Mouse (Mus musculus): ENCODE results near the gene Ccpg1. TPM values are rescaled to one million over a fixed set of nuclear protein-coding genes. Genes with fewer than 3 reads are reported as not detected.

The Ccpg1 gene
- polyA plus RNA-seq, 1 experiment from 2014 or later: 17.4 TPM

DNA sequence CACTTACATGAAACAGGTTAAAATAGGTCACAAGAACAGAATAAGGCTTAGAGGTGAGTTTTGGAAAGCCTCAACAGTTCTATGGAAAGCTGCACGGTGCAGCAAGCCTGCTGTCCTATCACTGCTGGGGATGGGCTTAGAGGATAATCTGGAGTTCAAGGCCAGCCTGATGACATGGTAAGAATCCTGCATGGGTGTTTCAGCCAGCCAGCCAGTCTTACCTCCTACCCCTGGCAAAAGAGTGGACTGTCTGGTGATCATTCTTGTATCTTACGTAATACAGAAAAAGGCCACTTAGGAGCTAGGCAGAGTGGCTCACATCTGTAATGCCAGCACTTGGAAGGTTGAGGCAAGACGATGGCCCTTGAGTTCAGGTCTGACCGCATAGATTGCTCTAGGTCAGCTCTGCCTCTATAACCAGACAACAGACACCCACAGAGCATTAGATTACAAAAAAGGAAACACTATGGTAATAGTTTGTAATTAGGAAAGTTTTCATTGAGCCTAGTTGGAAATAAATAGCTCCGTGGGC, 35.4 kb downstream of the Ccpg1 start:
- WGBS (ENCODE audit: insufficient replicate concordance): 90% methylated on average over 5 of the region's 5 CpGs
- Histone ChIP-seq H3K36me3 (ENCODE audit: control insufficient read depth, insufficient read depth, low read length) (peaks cover 10% of the 10 kb centered on the region; the same call in 1 of the 2 replicates), H3K4me2 (no peak overlapping the region), H3K4me3 (ENCODE audit: low read depth, low read length) (no peak overlapping the region), H3K27ac (ENCODE audit: low read depth, low read length) (no peak overlapping the region), H3K9ac (ENCODE audit: low read depth, low read length) (no peak overlapping the region), H3K4me1 (ENCODE audit: control insufficient read depth, insufficient read depth, low read length) (no peaks in the 10 kb centered on the region), H3K27me3 (ENCODE audit: control insufficient read depth, insufficient read depth, low read length) (no peaks in the 10 kb centered on the region), H3K9me3 (replicated peaks; ENCODE audit: control insufficient read depth, low read length) (no peaks in the 10 kb centered on the region)
- no peak for ATAC-seq (replicated peaks; ENCODE audit: insufficient number of reproducible peaks, low FRiP score, low TSS enrichment)

DNA sequence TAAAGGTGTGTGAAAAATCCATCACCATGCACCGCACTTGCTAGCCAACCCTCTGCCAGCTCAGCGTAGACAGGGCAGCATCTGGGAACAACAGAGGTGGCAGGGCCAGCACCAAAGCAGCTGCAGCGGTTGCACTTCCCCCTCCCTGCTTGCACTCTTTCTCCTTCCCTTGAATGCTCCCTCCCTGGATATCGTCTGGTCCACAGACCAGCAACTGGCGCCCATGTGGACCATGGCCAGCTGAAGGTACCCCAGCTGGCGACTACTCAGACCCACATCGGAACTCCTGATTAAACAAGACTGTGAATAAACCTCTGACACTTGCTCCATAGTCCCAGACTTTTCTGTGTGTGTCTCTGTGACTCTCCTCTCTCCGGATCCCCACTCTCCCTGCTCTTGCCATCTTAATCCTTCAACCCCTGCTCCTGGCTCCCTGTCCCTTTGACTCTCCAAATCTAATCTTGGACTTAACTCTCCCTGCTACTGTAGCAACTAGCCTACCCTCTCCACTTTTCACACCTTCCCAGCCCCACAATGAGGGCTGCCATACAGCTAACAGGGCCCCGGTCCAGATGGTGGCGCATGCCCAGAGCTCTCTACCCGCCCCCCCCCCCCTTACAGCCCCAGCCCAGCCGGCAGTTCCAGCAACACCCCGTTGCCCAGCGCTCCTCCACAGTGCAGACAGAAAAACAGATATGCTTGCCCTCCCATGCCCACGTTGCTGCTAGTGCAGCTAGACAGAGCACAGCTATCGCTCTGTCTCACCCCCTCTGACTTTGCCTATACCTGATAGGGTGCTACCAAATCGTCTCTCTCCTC, 40.8 kb downstream of the Ccpg1 start:
- WGBS (ENCODE audit: insufficient replicate concordance): 15% methylated on average over 17 of the region's 17 CpGs
- Histone ChIP-seq H3K27ac (ENCODE audit: low read depth, low read length) (peak overlapping the region; percentile 3; the same call in 1 of the 2 replicates), H3K9ac (ENCODE audit: low read depth, low read length) (no peak overlapping the region), H3K4me3 (ENCODE audit: low read depth, low read length) (no peak overlapping the region), H3K4me1 (ENCODE audit: control insufficient read depth, insufficient read depth, low read length) (no peaks in the 10 kb centered on the region), H3K9me3 (replicated peaks; ENCODE audit: control insufficient read depth, low read length) (no peaks in the 10 kb centered on the region), H3K36me3 (ENCODE audit: control insufficient read depth, insufficient read depth, low read length) (no peaks in the 10 kb centered on the region), H3K4me2 (peak overlapping the region; percentile 33), H3K27me3 (ENCODE audit: control insufficient read depth, insufficient read depth, low read length) (no peaks in the 10 kb centered on the region)
- ATAC-seq (replicated peaks; ENCODE audit: insufficient number of reproducible peaks, low FRiP score, low TSS enrichment): peak; percentile 67

DNA sequence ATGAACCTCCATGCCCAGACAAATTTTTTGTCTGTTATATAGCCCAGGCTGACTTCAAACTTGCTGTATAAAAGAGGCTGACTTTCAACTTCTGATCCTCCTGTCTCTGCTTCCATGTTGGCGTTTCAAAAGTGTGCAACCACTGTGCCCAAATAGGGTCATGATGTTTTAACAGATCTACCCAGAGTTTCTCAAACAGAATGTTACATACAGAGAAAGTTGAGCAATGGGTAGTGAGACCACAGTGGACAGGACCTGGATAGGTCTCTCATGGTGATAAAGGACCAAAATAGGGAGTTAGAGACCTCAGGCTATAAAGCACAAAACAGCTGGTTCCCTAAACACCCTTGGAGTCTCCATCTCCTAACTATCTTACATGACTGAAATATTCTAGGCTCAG, 45.2 kb downstream of the Ccpg1 start:
- H3K4me3 ChIP-seq (ENCODE audit: low read depth, low read length): no peak overlapping the region
- H3K4me1 ChIP-seq (ENCODE audit: control insufficient read depth, insufficient read depth, low read length): no peaks in the 10 kb centered on the region
- no peak for ATAC-seq (replicated peaks; ENCODE audit: insufficient number of reproducible peaks, low FRiP score, low TSS enrichment)
- no peaks in the 10 kb centered on the region for H3K27me3 ChIP-seq (ENCODE audit: control insufficient read depth, insufficient read depth, low read length)
- H3K9me3 ChIP-seq (replicated peaks; ENCODE audit: control insufficient read depth, low read length): no peaks in the 10 kb centered on the region
- H3K9ac ChIP-seq (ENCODE audit: low read depth, low read length): no peak overlapping the region
- no peak overlapping the region for H3K4me2 ChIP-seq
- no peak overlapping the region for H3K27ac ChIP-seq (ENCODE audit: low read depth, low read length)
- WGBS (ENCODE audit: insufficient replicate concordance): 93% methylated on average over 1 of the region's 1 CpGs
- peaks cover 3% of the 10 kb centered on the region; the same call in 1 of the 2 replicates for H3K36me3 ChIP-seq (ENCODE audit: control insufficient read depth, insufficient read depth, low read length)

DNA sequence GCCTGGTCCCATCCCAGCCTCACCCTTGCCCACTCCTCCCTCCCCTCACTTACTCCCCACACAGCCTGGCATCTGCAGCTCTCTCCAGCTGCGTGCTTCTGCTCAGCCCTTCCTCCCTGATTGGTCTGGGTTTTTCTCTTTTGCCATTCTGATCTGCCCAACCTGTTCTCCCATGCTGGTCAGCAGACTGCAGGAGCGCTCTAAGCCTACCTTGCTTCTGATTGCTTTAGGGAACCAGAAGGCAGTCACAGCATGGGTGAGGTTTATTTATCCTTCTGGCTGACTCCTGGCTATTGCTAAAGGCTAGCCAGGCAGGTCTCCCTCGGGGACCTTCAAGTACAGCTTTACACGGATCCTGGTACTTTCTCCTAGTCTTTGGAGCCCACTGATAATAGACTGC, 46.2 kb downstream of the Ccpg1 start:
- Histone ChIP-seq H3K27me3 (ENCODE audit: control insufficient read depth, insufficient read depth, low read length) (no peaks in the 10 kb centered on the region), H3K4me1 (ENCODE audit: control insufficient read depth, insufficient read depth, low read length) (no peaks in the 10 kb centered on the region), H3K9me3 (replicated peaks; ENCODE audit: control insufficient read depth, low read length) (no peaks in the 10 kb centered on the region), H3K4me3 (ENCODE audit: low read depth, low read length) (no peak overlapping the region), H3K9ac (ENCODE audit: low read depth, low read length) (no peak overlapping the region), H3K36me3 (ENCODE audit: control insufficient read depth, insufficient read depth, low read length) (peaks cover 3% of the 10 kb centered on the region; the same call in 1 of the 2 replicates), H3K4me2 (no peak overlapping the region), H3K27ac (ENCODE audit: low read depth, low read length) (no peak overlapping the region)
- ATAC-seq (replicated peaks; ENCODE audit: insufficient number of reproducible peaks, low FRiP score, low TSS enrichment): no peak
- WGBS (ENCODE audit: insufficient replicate concordance): 53% methylated on average over 4 of the region's 4 CpGs

DNA sequence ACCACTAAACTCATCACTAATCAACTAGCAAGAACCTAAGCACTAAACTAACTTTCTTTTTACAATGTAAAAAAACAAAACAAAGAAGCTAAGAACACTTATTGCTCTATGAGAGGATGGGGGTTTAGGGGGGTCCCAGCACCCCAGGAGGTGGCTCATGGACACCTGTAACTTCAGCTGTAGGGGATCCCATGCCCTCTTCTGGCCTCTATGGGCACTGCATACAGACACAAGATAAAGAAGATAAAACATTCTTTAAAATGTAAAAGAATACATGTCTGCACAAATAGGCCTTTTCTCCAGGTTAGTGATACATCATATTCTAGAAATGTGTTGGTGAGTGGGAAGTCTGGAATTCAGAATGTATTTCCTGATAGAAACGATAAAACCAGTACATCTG, 48.2 kb downstream of the Ccpg1 start:
- H3K27me3 ChIP-seq (ENCODE audit: control insufficient read depth, insufficient read depth, low read length): no peaks in the 10 kb centered on the region
- no peak overlapping the region for H3K4me3 ChIP-seq (ENCODE audit: low read depth, low read length)
- 0 out of 2 replicates have a peak, but pooled peaks cover under 1% of the 10 kb centered on the region for H3K4me1 ChIP-seq (ENCODE audit: control insufficient read depth, insufficient read depth, low read length)
- WGBS (ENCODE audit: insufficient replicate concordance): 91% methylated on average over 1 of the region's 1 CpGs
- no peak overlapping the region for H3K27ac ChIP-seq (ENCODE audit: low read depth, low read length)
- H3K36me3 ChIP-seq (ENCODE audit: control insufficient read depth, insufficient read depth, low read length): peaks cover 3% of the 10 kb centered on the region; the same call in 1 of the 2 replicates
- H3K9me3 ChIP-seq (replicated peaks; ENCODE audit: control insufficient read depth, low read length): no peaks in the 10 kb centered on the region
- no peak overlapping the region for H3K4me2 ChIP-seq
- ATAC-seq (replicated peaks; ENCODE audit: insufficient number of reproducible peaks, low FRiP score, low TSS enrichment): no peak
- H3K9ac ChIP-seq (ENCODE audit: low read depth, low read length): no peak overlapping the region

DNA sequence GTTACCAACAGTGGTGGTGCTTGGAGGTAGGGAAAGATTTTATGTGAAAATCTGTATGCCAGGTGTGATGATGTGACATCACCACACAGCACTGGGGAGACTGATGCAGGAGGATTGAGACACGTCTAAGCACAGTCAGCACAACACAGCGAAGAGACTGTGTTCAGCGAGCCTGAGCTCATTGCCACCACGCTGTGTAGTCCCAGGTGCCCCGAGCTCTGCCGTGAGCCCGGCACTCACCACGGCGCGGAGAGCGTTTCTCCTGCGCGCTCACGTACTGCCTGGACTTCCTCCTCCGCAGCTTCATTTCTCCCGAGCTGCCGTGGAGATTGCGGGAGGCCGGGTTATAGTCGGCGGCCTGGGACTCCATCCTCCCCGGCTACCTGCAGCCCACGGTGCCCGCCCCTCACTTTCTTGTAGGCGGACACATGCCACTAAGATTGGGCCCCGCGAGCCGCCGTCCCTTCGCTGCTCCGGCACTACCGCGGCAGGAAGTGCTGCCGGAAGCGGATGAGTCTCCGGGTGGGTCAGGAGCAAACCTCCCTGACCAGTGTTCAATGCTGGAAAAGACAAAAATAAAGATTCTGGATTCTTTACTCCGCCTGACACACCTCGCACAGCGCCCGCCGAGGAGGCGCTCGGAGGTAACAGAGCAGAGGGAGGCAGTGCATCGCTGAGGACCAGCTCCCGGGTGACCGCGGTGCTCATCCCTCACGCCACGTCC, 54.2 kb downstream of the Ccpg1 start:
- Histone ChIP-seq H3K27me3 (ENCODE audit: control insufficient read depth, insufficient read depth, low read length) (no peaks in the 10 kb centered on the region), H3K4me1 (ENCODE audit: control insufficient read depth, insufficient read depth, low read length) (peaks cover 7% of the 10 kb centered on the region), H3K9me3 (replicated peaks; ENCODE audit: control insufficient read depth, low read length) (no peaks in the 10 kb centered on the region), H3K27ac (ENCODE audit: low read depth, low read length) (peak overlapping the region; percentile 41; the same call in 1 of the 2 replicates), H3K4me2 (peak overlapping the region; percentile 78), H3K4me3 (ENCODE audit: low read depth, low read length) (peak overlapping the region; percentile 66), H3K9ac (ENCODE audit: low read depth, low read length) (peak overlapping the region; percentile 73), H3K36me3 (ENCODE audit: control insufficient read depth, insufficient read depth, low read length) (no peaks in the 10 kb centered on the region)
- under 1% methylated on average over 49 of the region's 49 CpGs for WGBS (ENCODE audit: insufficient replicate concordance)
- ATAC-seq (replicated peaks; ENCODE audit: insufficient number of reproducible peaks, low FRiP score, low TSS enrichment): peak; percentile 80

DNA sequence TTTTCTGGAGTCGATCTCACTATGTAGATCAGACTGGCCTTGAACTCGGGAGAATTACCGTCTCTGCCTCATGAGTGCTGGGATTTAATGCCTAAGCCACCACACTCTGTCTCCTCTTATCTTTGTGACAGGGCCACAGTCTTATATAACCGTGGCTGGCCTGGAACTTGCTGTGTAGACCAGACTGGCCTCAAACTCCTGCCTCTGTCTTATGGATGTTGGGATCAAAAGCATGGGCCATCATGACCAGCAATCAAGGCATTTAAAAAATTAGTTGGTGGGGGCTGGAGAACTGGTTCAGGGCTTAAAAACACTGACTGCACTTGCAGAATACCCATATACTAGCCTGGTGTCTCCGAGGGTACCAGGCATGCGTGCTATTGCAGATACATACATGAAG, 54.9 kb downstream of the Ccpg1 start, which contains the start of gene Pigb:
Gene Pigb, minus strand, starts transcription at position 299 of the 400 bp plus-strand sequence.
- Histone ChIP-seq H3K9ac (ENCODE audit: low read depth, low read length) (peak within 1 kb of the TSS; percentile 73), H3K27ac (ENCODE audit: low read depth, low read length) (peak within 1 kb of the TSS; percentile 41; the same call in 1 of the 2 replicates), H3K9me3 (replicated peaks; ENCODE audit: control insufficient read depth, low read length) (no peaks in the 10 kb centered on the region), H3K27me3 (ENCODE audit: control insufficient read depth, insufficient read depth, low read length) (no peaks in the 10 kb centered on the region), H3K4me2 (peak within 1 kb of the TSS; percentile 78), H3K36me3 (ENCODE audit: control insufficient read depth, insufficient read depth, low read length) (no peaks in the 10 kb centered on the region), H3K4me3 (ENCODE audit: low read depth, low read length) (peak within 1 kb of the TSS; percentile 66), H3K4me1 (ENCODE audit: control insufficient read depth, insufficient read depth, low read length) (peaks cover 7% of the 10 kb centered on the region)
- WGBS (ENCODE audit: insufficient replicate concordance): 28% methylated on average over 6 of the region's 6 CpGs
- no peak for ATAC-seq (replicated peaks; ENCODE audit: insufficient number of reproducible peaks, low FRiP score, low TSS enrichment)

DNA sequence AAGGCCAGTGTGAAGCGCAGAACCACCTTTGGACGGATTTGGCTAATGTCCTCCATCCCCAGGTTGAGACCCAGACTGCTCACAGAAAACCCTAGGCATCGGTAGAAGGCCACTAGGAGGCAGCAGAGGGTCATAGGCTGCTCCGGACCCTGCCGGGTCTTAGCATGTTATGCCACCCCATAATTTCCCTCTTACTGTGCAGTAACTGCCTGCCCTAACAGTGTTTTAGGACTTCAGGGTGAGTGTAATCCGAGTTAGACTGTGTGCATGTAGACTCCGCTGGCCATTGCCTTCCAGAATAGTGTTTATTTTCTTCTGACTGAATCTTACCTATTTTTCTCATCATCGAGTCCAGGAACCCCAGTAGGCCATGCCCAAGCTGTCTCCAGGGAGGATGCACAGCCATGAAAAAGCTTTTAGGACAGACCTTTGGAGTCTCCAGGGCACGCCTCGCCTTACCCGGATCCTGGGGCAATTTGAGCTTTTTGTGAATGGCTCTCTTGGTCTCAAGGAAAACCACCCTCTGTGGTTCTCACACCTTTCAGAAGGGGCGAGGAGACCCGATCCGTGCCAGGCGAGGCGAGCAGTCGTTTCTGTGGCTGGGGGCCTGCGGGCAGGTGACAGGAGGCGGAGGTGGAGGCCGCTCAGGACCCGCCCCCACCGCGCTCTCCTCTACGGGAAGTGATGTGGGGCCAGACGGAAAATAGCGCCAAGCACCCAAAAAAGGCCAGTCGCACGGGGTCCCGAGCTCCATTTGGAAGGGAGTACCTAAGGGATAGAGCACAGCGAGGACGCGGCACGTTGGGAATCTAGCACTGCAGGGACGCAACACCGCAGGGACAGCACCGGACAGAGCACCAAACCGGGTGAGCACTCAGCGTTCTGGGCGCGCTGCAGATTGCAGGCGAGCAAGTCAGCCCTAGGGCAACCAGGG, 59.2 kb downstream of the Ccpg1 start, which contains the start of gene Rab27a:
Gene Rab27a, plus strand, starts transcription at position 709 of the 934 bp plus-strand sequence.
- Histone ChIP-seq H3K9me3 (replicated peaks; ENCODE audit: control insufficient read depth, low read length) (no peaks in the 10 kb centered on the region), H3K9ac (ENCODE audit: low read depth, low read length) (peak within 1 kb of the TSS; percentile 66), H3K27ac (ENCODE audit: low read depth, low read length) (no peak within 1 kb of the TSS), H3K4me3 (ENCODE audit: low read depth, low read length) (peak within 1 kb of the TSS; percentile 44), H3K36me3 (ENCODE audit: control insufficient read depth, insufficient read depth, low read length) (no peaks in the 10 kb centered on the region), H3K4me1 (ENCODE audit: control insufficient read depth, insufficient read depth, low read length) (peaks cover 3% of the 10 kb centered on the region), H3K27me3 (ENCODE audit: control insufficient read depth, insufficient read depth, low read length) (no peaks in the 10 kb centered on the region), H3K4me2 (peak within 1 kb of the TSS; percentile 87)
- 1% methylated on average over 41 of the region's 41 CpGs for WGBS (ENCODE audit: insufficient replicate concordance)
- peak; percentile 48; the same call in 1 of the 2 replicates for ATAC-seq (replicated peaks; ENCODE audit: insufficient number of reproducible peaks, low FRiP score, low TSS enrichment)

All from heart, embryonic 11.5 days (tissue).